Mouse (Mus musculus) intestine, embryonic 15.5 days (tissue): ENCODE measurements around the gene Nrxn3. TPM values are rescaled to one million over a fixed set of nuclear protein-coding genes. Genes with fewer than 3 reads are reported as not detected.

Experiments used
- ATAC-seq: fragments of 200-750 bp; cut with Nextera tagmentation; 2 replicates; pipeline ENCODE4 v1.8.0; 2017; ENCODE audit warnings: moderate TSS enrichment, moderate library complexity
- H3K27ac ChIP-seq: fragments of 300-500 bp; sonication (generic); 2 replicates; pipeline ENCODE4 v1.5.1; 2015; ENCODE audit warnings: mild to moderate bottlenecking, inconsistent platforms
- H3K27me3 ChIP-seq: fragments of 300-500 bp; sonication (generic); replicated peaks from 2 replicates; pipeline ENCODE4 v1.6.1; 2015; ENCODE audit warnings: inconsistent platforms
- H3K36me3 ChIP-seq: fragments of 300-500 bp; sonication (generic); 2 replicates; pipeline ENCODE4 v1.6.1; 2015; ENCODE audit warnings: inconsistent platforms
- H3K4me1 ChIP-seq: fragments of 300-500 bp; sonication (generic); replicated peaks from 2 replicates; pipeline ENCODE4 v1.6.1; 2015; ENCODE audit warnings: inconsistent platforms
- H3K4me2 ChIP-seq: fragments of 300-500 bp; sonication (generic); replicated peaks from 2 replicates; pipeline ENCODE4 v1.6.1; 2015; ENCODE audit warnings: mild to moderate bottlenecking, inconsistent platforms
- H3K4me3 ChIP-seq: fragments of 300-500 bp; sonication (generic); replicated peaks from 2 replicates; pipeline ENCODE4 v1.5.1; 2015; ENCODE audit warnings: inconsistent platforms
- H3K9ac ChIP-seq: fragments of 300-500 bp; sonication (generic); 2 replicates; pipeline ENCODE4 v1.6.1; 2015; ENCODE audit warnings: inconsistent platforms
- H3K9me3 ChIP-seq: fragments of 300-500 bp; sonication (generic); 2 replicates; pipeline ENCODE4 v1.6.1; 2016; ENCODE audit warnings: inconsistent platforms
- WGBS: fragments of 180-500 bp; shearing (Covaris S2); methylation state at CpG from one replicate; pipeline ENCODE4 v1.1.7; 2015; 5-methylcytosine and 5-hydroxymethylcytosine counted together
- polyA plus RNA-seq: library from polyadenylated mRNA; unstranded; fragments of >200 nt; fragmentation: Nextera tagmentation; extraction: Ambion mirVana; gene quantifications from 2 replicates; pipeline ENCODE4 v1.2.1, GENCODE M21; 2015

Nrxn3 gene
- polyA plus RNA-seq, 1 experiment from 2014 or later, result 3.0 TPM

- Histone ChIP-seq H3K9ac (no peak overlapping the region), H3K4me2 (no peak overlapping the region), H3K9me3 (no peaks in the 10 kb centered on the region), H3K4me1 (no peaks in the 10 kb centered on the region), H3K4me3 (no peak overlapping the region), H3K36me3 (no peaks in the 10 kb centered on the region), H3K27me3 (no peaks in the 10 kb centered on the region), H3K27ac (no peak overlapping the region)
- 87% methylated on average over 4 of the region's 4 CpGs for WGBS
- no peak for ATAC-seq
These were observed 1435.6 kb downstream of the Nrxn3 start for GRCm38 (mm10) chr12:90158131-90158772.

- no peak overlapping the region for H3K27ac ChIP-seq
- no peaks in the 10 kb centered on the region for H3K4me1 ChIP-seq
- ATAC-seq, result no peak
- no peak overlapping the region for H3K9ac ChIP-seq
- no peaks in the 10 kb centered on the region for H3K27me3 ChIP-seq
- WGBS, result 93% methylated on average over 3 of the region's 3 CpGs
- no peak overlapping the region for H3K4me3 ChIP-seq
- no peaks in the 10 kb centered on the region for H3K9me3 ChIP-seq
- H3K36me3 ChIP-seq, result no peaks in the 10 kb centered on the region
- H3K4me2 ChIP-seq, result no peak overlapping the region
These were observed 1437.2 kb downstream of the Nrxn3 start for GRCm38 (mm10) chr12:90159911-90160310.

- Histone ChIP-seq H3K4me3 (no peak overlapping the region), H3K4me2 (no peak overlapping the region), H3K27ac (no peak overlapping the region), H3K9ac (no peak overlapping the region), H3K36me3 (no peaks in the 10 kb centered on the region), H3K27me3 (no peaks in the 10 kb centered on the region), H3K4me1 (no peaks in the 10 kb centered on the region), H3K9me3 (no peaks in the 10 kb centered on the region)
- ATAC-seq, result no peak
- 86% methylated on average over 2 of the region's 2 CpGs for WGBS
These were observed 1443.4 kb downstream of the Nrxn3 start for GRCm38 (mm10) chr12:90166118-90166517.

- no peak overlapping the region for H3K4me2 ChIP-seq
These were observed 1458.9 kb downstream of the Nrxn3 start for GRCm38 (mm10) chr12:90181566-90181965.

GRCm38 (mm10) chr12:90183021-90183420, 1460.3 kb downstream of the Nrxn3 start:
- ATAC-seq, result no peak
- H3K36me3 ChIP-seq, result no peaks in the 10 kb centered on the region
- H3K9me3 ChIP-seq, result no peaks in the 10 kb centered on the region
- no peak overlapping the region for H3K9ac ChIP-seq
- no peak overlapping the region for H3K4me3 ChIP-seq
- 66% methylated on average over 2 of the region's 2 CpGs for WGBS
- no peaks in the 10 kb centered on the region for H3K4me1 ChIP-seq
- H3K27ac ChIP-seq, result no peak overlapping the region
- H3K27me3 ChIP-seq, result no peaks in the 10 kb centered on the region
- H3K4me2 ChIP-seq, result no peak overlapping the region

More at GRCm38 (mm10) chr12:90181566-90181965, 1458.9 kb downstream of the Nrxn3 start:
- ATAC-seq, result no peak
- no peak overlapping the region for H3K9ac ChIP-seq
- H3K36me3 ChIP-seq, result no peaks in the 10 kb centered on the region
- H3K4me1 ChIP-seq, result no peaks in the 10 kb centered on the region
- H3K4me3 ChIP-seq, result no peak overlapping the region
- H3K27me3 ChIP-seq, result no peaks in the 10 kb centered on the region
- 67% methylated on average over 3 of the region's 3 CpGs for WGBS
- no peaks in the 10 kb centered on the region for H3K9me3 ChIP-seq
- no peak overlapping the region for H3K27ac ChIP-seq

GRCm38 (mm10) chr12:90196161-90196560, 1473.5 kb downstream of the Nrxn3 start:
- Histone ChIP-seq H3K9ac (no peak overlapping the region), H3K27ac (no peak overlapping the region), H3K27me3 (no peaks in the 10 kb centered on the region), H3K9me3 (no peaks in the 10 kb centered on the region), H3K4me1 (no peaks in the 10 kb centered on the region), H3K36me3 (no peaks in the 10 kb centered on the region), H3K4me2 (no peak overlapping the region), H3K4me3 (no peak overlapping the region)
- no peak for ATAC-seq

- no peaks in the 10 kb centered on the region for H3K36me3 ChIP-seq
- H3K9me3 ChIP-seq, result no peaks in the 10 kb centered on the region
- H3K4me3 ChIP-seq, result no peak overlapping the region
- WGBS, result 88% methylated on average over 3 of the region's 3 CpGs
- no peaks in the 10 kb centered on the region for H3K27me3 ChIP-seq
- no peaks in the 10 kb centered on the region for H3K4me1 ChIP-seq
- H3K4me2 ChIP-seq, result no peak overlapping the region
- no peak overlapping the region for H3K9ac ChIP-seq
- H3K27ac ChIP-seq, result no peak overlapping the region
- ATAC-seq, result no peak
These were observed 1475.3 kb downstream of the Nrxn3 start for GRCm38 (mm10) chr12:90197994-90198393.

- Histone ChIP-seq H3K27me3 (no peaks in the 10 kb centered on the region), H3K9ac (no peak overlapping the region), H3K4me3 (no peak overlapping the region), H3K27ac (no peak overlapping the region), H3K9me3 (no peaks in the 10 kb centered on the region), H3K36me3 (no peaks in the 10 kb centered on the region), H3K4me2 (no peak overlapping the region), H3K4me1 (no peaks in the 10 kb centered on the region)
- 97% methylated on average over 1 of the region's 1 CpGs for WGBS
- no peak for ATAC-seq
These were observed 1479.8 kb downstream of the Nrxn3 start for GRCm38 (mm10) chr12:90202501-90202900.

GRCm38 (mm10) chr12:90211410-90211809, 1488.7 kb downstream of the Nrxn3 start:
- no peaks in the 10 kb centered on the region for H3K36me3 ChIP-seq
- 53% methylated on average over 2 of the region's 2 CpGs for WGBS
- H3K4me1 ChIP-seq, result no peaks in the 10 kb centered on the region
- H3K4me3 ChIP-seq, result no peak overlapping the region
- no peak overlapping the region for H3K9ac ChIP-seq
- ATAC-seq, result no peak
- H3K27me3 ChIP-seq, result no peaks in the 10 kb centered on the region
- no peaks in the 10 kb centered on the region for H3K9me3 ChIP-seq
- no peak overlapping the region for H3K27ac ChIP-seq
- no peak overlapping the region for H3K4me2 ChIP-seq

GRCm38 (mm10) chr12:90217060-90217459, 1494.4 kb downstream of the Nrxn3 start:
- no peak for ATAC-seq
- H3K27ac ChIP-seq, result no peak overlapping the region
- H3K4me3 ChIP-seq, result no peak overlapping the region
- no peak overlapping the region for H3K4me2 ChIP-seq
- 80% methylated on average over 6 of the region's 6 CpGs for WGBS
- no peaks in the 10 kb centered on the region for H3K36me3 ChIP-seq
- H3K9ac ChIP-seq, result no peak overlapping the region
- H3K9me3 ChIP-seq, result no peaks in the 10 kb centered on the region
- H3K27me3 ChIP-seq, result no peaks in the 10 kb centered on the region
- H3K4me1 ChIP-seq, result no peaks in the 10 kb centered on the region

- 37% methylated on average over 2 of the region's 2 CpGs for WGBS
- H3K27me3 ChIP-seq, result no peaks in the 10 kb centered on the region
- no peak overlapping the region for H3K4me3 ChIP-seq
- H3K9me3 ChIP-seq, result no peaks in the 10 kb centered on the region
- ATAC-seq, result no peak
- no peak overlapping the region for H3K27ac ChIP-seq
- no peaks in the 10 kb centered on the region for H3K4me1 ChIP-seq
- no peak overlapping the region for H3K9ac ChIP-seq
- H3K36me3 ChIP-seq, result no peaks in the 10 kb centered on the region
- H3K4me2 ChIP-seq, result no peak overlapping the region
These were observed 1506.4 kb downstream of the Nrxn3 start for GRCm38 (mm10) chr12:90229062-90229461.

- Histone ChIP-seq H3K36me3 (no peaks in the 10 kb centered on the region), H3K9me3 (no peaks in the 10 kb centered on the region), H3K27ac (no peak overlapping the region), H3K27me3 (no peaks in the 10 kb centered on the region), H3K9ac (no peak overlapping the region), H3K4me2 (no peak overlapping the region), H3K4me3 (no peak overlapping the region), H3K4me1 (no peaks in the 10 kb centered on the region)
- no peak for ATAC-seq
- 54% methylated on average over 5 of the region's 5 CpGs for WGBS
These were observed 1513.4 kb downstream of the Nrxn3 start for GRCm38 (mm10) chr12:90236093-90236492.

- Histone ChIP-seq H3K4me1 (no peaks in the 10 kb centered on the region), H3K9me3 (no peaks in the 10 kb centered on the region), H3K27ac (no peak overlapping the region), H3K4me2 (no peak overlapping the region), H3K36me3 (no peaks in the 10 kb centered on the region), H3K27me3 (no peaks in the 10 kb centered on the region), H3K9ac (no peak overlapping the region), H3K4me3 (no peak overlapping the region)
- no peak for ATAC-seq
- WGBS, result 32% methylated on average over 4 of the region's 4 CpGs
These were observed 1537.6 kb downstream of the Nrxn3 start for GRCm38 (mm10) chr12:90260301-90260700.
